Mouse (Mus musculus) forebrain, embryonic 10.5 days (tissue): ENCODE results near the gene Ermard. TPM values are rescaled to one million over a fixed set of nuclear protein-coding genes. Genes with fewer than 3 reads are reported as not detected.

Experiments used
- DNase-seq: peaks from one replicate; pipeline ENCODE4 v3.0.0-alpha.2; 2017; ENCODE audit warnings: low spot score; ENCODE audit errors: extremely low spot score
- H3K27ac ChIP-seq: fragments of 300-500 bp; sonication (generic); 2 replicates; pipeline ENCODE4 v1.5.1; 2016; ENCODE audit warnings: mild to moderate bottlenecking
- H3K27me3 ChIP-seq: fragments of 300-500 bp; sonication (generic); 2 replicates; pipeline ENCODE4 v1.6.1; 2016; ENCODE audit warnings: mild to moderate bottlenecking; ENCODE audit not compliant: poor library complexity, severe bottlenecking
- H3K36me3 ChIP-seq: fragments of 300-500 bp; sonication (generic); replicated peaks from 2 replicates; pipeline ENCODE4 v1.6.1; 2016; ENCODE audit warnings: mild to moderate bottlenecking, moderate library complexity
- H3K4me1 ChIP-seq: fragments of 300-500 bp; sonication (generic); 2 replicates; pipeline ENCODE4 v1.6.1; 2016
- H3K4me3 ChIP-seq: fragments of 300-500 bp; sonication (generic); 2 replicates; pipeline ENCODE4 v1.5.1; 2016; ENCODE audit warnings: mild to moderate bottlenecking, moderate library complexity
- H3K9me3 ChIP-seq: fragments of 300-500 bp; sonication (generic); 2 replicates; pipeline ENCODE4 v1.6.1; 2016; ENCODE audit warnings: mild to moderate bottlenecking, moderate library complexity
- WGBS: fragments of 180-500 bp; shearing (Covaris S2); methylation state at CpG from one replicate; pipeline ENCODE4 v1.1.7; 2016; 5-methylcytosine and 5-hydroxymethylcytosine counted together
- polyA plus RNA-seq: library from polyadenylated mRNA; unstranded; fragments of >200 nt; fragmentation: Nextera tagmentation; extraction: Ambion mirVana; gene quantifications from 2 replicates; pipeline ENCODE4 v1.2.1, GENCODE M21; 2016

Gene Ermard
- polyA plus RNA-seq, 1 experiment from 2014 or later: 98.4 TPM

DNA sequence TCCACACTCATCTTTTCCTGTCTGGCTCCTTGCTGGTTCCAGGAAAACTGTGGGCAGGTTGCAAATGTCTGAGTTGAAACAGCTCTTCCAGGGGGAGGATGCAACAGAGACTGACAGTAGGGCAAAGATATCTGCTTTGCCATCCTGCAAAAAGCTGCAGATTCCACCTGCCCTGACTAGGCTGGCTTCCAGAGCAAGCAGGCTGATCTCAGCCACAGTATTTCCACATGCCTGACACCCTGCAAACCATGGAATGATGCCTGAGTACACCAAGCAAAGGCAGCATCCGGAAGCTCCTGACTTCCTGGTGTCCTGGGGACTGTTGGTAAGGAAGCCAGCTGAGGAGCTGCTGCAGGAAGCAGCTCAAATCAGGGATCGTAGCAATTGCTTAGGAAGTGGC is 28.1 kb downstream of the Ermard start:
- Histone ChIP-seq H3K36me3 (no peaks in the 10 kb centered on the region; the same call in 1 of the 2 replicates), H3K4me3 (no peak overlapping the region), H3K27me3 (no peaks in the 10 kb centered on the region), H3K27ac (no peak overlapping the region), H3K4me1 (peaks cover 21% of the 10 kb centered on the region), H3K9me3 (no peaks in the 10 kb centered on the region)
- 78% methylated on average over 2 of the region's 2 CpGs for WGBS
- no peak for DNase-seq

DNA sequence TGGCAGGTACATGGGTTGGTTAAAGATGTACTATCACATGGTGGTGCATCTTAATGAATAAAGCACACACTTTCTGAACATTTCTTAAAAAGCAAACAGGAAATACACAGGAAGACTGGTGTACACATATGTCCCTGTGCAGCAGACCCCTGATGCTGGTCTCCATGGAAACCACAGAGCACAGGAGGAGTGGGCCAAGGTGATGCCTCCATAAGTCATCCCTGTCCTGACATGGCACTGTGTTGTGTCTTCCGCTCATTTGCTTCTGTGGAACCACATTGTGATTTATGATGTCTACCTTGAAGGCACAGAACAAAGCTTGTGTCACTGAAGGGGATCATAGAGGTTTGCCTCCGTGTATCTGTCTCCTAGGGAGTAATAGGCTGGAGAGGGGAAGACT is 31.2 kb downstream of the Ermard start:
- Histone ChIP-seq H3K27me3 (no peaks in the 10 kb centered on the region), H3K4me3 (no peak overlapping the region), H3K4me1 (peaks cover 17% of the 10 kb centered on the region), H3K36me3 (no peaks in the 10 kb centered on the region; the same call in 1 of the 2 replicates), H3K27ac (no peak overlapping the region), H3K9me3 (no peaks in the 10 kb centered on the region)
- 91% methylated on average over 2 of the region's 2 CpGs for WGBS
- DNase-seq: no peak

DNA sequence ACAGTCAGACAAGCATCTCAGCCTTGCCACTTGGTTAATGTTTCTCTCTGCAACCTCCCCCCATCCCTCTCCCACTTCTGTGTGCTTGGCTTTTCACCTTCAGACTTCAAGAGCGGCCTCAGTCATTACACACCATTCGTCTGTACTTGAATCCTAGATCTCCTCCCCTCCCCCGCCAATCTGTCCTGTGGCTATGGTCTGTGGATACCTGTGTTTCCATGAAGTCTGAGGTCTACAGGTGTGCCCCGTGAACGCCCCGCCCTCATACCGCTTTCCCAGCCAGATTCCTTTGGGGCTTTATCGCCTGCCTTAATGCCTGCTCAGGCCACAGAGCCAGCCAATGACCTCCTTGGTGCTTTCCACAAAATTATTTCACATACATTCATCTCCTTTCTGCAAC is 34.0 kb downstream of the Ermard start:
- H3K4me3 ChIP-seq: no peak overlapping the region
- no peaks in the 10 kb centered on the region for H3K9me3 ChIP-seq
- no peaks in the 10 kb centered on the region; the same call in 1 of the 2 replicates for H3K36me3 ChIP-seq
- WGBS: 82% methylated on average over 8 of the region's 8 CpGs
- H3K27me3 ChIP-seq: no peaks in the 10 kb centered on the region
- H3K27ac ChIP-seq: peak overlapping the region; percentile 48; the same call in 1 of the 2 replicates
- no peak for DNase-seq
- H3K4me1 ChIP-seq: peaks cover 28% of the 10 kb centered on the region

DNA sequence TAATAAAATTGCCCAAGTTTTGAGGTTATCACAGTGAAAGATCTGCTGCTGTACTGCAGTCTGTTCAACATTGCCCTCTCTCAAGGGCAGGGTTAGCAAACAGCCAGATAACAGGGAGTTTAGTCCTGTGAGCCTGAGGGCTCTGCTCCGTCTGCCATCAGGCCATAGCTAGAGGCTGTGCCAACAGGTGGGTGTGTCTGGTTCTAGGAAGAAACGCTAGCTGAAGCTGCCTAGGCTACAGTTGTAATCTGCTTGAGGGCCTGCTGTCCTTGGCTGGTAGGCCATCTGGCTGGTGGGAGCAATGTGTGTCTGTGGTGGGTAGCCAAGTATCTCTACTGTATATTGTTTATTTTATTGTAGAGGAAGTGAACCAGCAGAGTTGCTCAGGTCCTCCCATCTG is 36.5 kb downstream of the Ermard start:
- 75% methylated on average over 2 of the region's 2 CpGs for WGBS
- H3K4me3 ChIP-seq: no peak overlapping the region
- no peaks in the 10 kb centered on the region for H3K27me3 ChIP-seq
- H3K27ac ChIP-seq: 0 out of 2 replicates have a peak overlapping the region, but pooled peaks have one; percentile 12
- no peak for DNase-seq
- H3K36me3 ChIP-seq: no peaks in the 10 kb centered on the region; the same call in 1 of the 2 replicates
- no peaks in the 10 kb centered on the region for H3K9me3 ChIP-seq
- H3K4me1 ChIP-seq: peaks cover 41% of the 10 kb centered on the region

DNA sequence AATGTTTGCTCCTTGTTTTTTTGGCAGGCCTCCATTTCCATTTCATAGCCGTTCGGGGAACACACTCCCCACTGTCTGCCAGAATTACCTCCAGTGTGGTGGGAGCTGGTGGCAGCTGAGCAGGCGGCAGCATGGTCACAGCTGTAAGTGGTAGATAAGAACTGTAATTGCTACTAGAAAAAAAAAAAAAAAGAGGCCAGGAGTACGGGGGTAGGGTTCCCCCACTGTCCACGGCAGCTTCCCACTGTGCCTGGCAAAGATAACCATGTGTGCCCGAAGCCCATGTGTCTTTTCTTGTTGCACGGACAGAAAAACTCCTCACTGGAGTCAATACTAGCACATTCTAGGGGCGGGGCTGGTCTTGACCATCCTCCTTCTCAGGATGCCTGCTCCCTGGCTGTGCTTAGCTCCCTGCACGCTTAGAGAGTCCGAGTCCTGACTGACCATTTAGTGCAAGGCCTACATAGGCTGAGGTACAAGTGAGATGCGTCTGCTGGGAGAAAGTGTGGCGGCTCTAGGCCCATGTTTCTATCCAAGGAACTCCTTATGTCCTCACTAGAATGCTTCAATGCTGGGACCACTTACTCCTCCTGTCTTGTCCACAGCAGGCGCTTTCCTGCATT is 43.3 kb downstream of the Ermard start:
- Histone ChIP-seq H3K27ac (0 out of 2 replicates have a peak overlapping the region, but pooled peaks have one; percentile 40), H3K9me3 (no peaks in the 10 kb centered on the region), H3K27me3 (no peaks in the 10 kb centered on the region), H3K36me3 (no peaks in the 10 kb centered on the region), H3K4me1 (peaks cover 54% of the 10 kb centered on the region), H3K4me3 (no peak overlapping the region)
- DNase-seq: no peak
- WGBS: 84% methylated on average over 13 of the region's 13 CpGs

DNA sequence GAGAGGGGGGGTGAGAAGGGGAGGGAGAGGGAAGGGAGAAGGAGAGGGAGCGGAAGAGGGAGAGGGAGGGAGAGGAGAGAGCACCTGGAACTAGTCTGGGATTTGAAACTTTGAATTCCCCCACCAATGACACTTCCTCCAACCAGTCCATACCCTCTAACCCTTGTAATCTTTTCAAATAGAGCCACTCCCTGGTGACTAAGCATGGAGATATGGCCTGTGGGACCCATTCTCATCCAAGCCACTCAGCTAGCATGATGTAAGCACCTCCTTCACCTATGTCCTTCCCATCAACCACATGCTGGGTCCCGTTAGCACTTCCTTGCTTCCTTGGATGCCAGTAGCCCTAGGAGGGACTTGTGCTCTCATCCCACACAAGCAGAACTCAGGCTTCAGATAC is 44.0 kb downstream of the Ermard start:
- WGBS: 73% methylated on average over 2 of the region's 2 CpGs
- H3K27me3 ChIP-seq: no peaks in the 10 kb centered on the region
- H3K9me3 ChIP-seq: no peaks in the 10 kb centered on the region
- 0 out of 2 replicates have a peak overlapping the region, but pooled peaks have one; percentile 40 for H3K27ac ChIP-seq
- H3K36me3 ChIP-seq: no peaks in the 10 kb centered on the region
- H3K4me3 ChIP-seq: no peak overlapping the region
- no peak for DNase-seq
- H3K4me1 ChIP-seq: peaks cover 55% of the 10 kb centered on the region

DNA sequence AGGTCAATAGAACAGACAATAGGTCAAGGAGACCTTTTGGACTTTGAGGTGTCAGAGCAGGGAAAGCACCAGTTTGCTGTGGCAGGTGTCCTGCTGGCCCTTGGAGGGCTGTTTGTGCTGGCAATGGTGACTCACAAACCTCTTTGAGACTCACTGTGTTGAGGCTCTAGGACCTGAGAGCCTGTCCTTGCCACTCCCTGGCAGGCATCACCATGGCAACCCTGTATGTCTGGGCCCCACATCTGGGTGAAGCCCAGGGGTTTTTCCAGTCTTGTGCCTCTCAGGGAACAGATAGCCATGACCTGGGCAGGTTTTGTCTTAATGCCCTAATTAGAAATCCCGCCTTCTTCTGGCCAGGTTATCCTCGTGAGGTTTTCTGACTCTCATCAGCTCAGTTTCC is 47.2 kb downstream of the Ermard start:
- Histone ChIP-seq H3K27ac (peak overlapping the region; percentile 40), H3K36me3 (no peaks in the 10 kb centered on the region), H3K4me1 (peaks cover 42% of the 10 kb centered on the region), H3K4me3 (no peak overlapping the region), H3K27me3 (no peaks in the 10 kb centered on the region), H3K9me3 (no peaks in the 10 kb centered on the region)
- 28% methylated on average over 2 of the region's 2 CpGs for WGBS
- no peak for DNase-seq

DNA sequence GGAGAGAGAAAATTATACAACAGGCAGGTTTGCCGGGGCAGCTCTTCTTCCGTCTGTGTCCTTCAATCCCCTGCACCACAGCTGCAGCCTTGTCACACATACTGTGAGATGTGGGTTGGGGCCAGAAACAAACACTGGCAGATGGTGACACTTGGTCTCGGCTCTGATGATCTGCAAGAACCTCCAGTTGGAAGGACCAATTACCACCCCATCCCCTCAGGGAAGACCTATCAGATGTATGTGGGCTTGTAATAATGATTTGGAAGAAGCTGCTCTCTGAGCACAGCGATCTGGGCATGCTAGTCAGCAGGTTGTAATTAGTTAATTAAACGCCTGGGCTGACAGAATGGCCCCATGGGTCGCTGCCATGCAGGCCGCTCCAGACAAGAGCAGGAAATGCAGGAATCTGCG is 47.6 kb downstream of the Ermard start:
- no peaks in the 10 kb centered on the region for H3K9me3 ChIP-seq
- DNase-seq: no peak
- H3K4me1 ChIP-seq: peaks cover 42% of the 10 kb centered on the region
- H3K36me3 ChIP-seq: no peaks in the 10 kb centered on the region
- WGBS: 21% methylated on average over 8 of the region's 8 CpGs
- no peaks in the 10 kb centered on the region for H3K27me3 ChIP-seq
- H3K27ac ChIP-seq: peak overlapping the region; percentile 40
- H3K4me3 ChIP-seq: no peak overlapping the region

DNA sequence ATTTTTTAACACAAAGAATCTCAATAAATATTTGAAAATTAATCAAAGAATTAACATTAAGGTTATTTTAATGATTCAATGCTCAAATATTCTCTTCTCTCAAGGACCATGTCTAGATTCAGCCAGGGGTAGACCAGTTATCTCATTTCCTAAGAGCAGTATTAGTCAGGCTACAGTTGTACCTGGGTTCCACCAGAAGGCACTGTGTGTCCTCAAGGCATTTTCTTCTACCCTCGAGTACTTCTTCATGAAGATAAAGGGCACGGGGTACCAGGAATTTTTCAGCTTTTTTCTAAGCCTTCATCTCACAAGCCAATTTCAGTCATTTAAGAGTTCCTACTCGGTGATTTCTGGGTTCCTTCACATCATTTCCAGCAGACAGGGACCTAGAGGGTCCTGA is 50.7 kb downstream of the Ermard start:
- Histone ChIP-seq H3K36me3 (no peaks in the 10 kb centered on the region), H3K4me3 (no peak overlapping the region), H3K9me3 (no peaks in the 10 kb centered on the region), H3K27me3 (no peaks in the 10 kb centered on the region), H3K27ac (no peak overlapping the region), H3K4me1 (peaks cover 33% of the 10 kb centered on the region)
- WGBS: 88% methylated on average over 3 of the region's 3 CpGs
- no peak for DNase-seq

DNA sequence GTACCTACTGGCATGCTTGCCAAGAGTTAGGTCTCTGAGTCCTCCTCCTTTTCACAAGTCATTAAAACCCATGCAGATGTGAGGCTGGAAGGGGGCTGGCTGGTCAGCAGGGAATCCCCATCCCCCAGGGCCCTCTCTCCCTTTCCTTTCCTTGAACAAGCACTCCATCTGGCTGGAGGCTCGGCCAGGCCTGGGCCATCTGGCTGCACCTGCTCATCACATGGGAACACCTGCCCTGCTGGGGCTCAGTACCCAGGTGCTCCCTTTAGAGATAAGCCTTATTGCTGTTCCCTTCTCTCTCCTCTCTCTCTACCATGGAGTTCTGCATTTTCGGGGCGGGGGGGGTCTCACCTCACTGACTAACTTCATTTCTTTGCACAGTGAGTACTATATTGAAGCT is 52.5 kb downstream of the Ermard start:
- no peaks in the 10 kb centered on the region for H3K9me3 ChIP-seq
- H3K27ac ChIP-seq: peak overlapping the region; percentile 56; the same call in 1 of the 2 replicates
- no peak overlapping the region for H3K4me3 ChIP-seq
- no peaks in the 10 kb centered on the region for H3K27me3 ChIP-seq
- WGBS: 40% methylated on average over 3 of the region's 3 CpGs
- DNase-seq: no peak
- H3K4me1 ChIP-seq: peaks cover 21% of the 10 kb centered on the region
- H3K36me3 ChIP-seq: no peaks in the 10 kb centered on the region

DNA sequence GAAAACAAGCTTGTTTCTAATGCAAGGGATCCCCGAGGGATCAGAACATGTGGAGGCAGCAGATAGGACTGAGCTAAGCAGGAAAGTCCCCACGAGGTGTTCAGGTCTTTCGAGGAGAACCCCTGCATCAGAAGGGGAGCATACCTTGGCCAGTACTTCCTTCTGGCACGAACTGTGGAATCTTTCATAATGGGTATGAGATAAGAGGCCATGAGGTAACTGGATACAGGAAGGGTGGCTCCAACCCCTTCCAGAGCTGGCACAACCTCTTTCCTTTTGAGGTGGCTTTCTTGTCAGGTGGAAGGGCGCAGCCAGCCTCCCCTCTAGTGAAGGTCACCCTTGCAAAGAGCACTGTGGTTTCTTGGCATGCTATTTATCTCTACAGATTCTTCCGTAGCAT is 55.8 kb downstream of the Ermard start:
- H3K36me3 ChIP-seq: no peaks in the 10 kb centered on the region
- peaks cover 9% of the 10 kb centered on the region for H3K4me1 ChIP-seq
- no peak overlapping the region for H3K4me3 ChIP-seq
- H3K27me3 ChIP-seq: no peaks in the 10 kb centered on the region
- H3K9me3 ChIP-seq: no peaks in the 10 kb centered on the region
- no peak for DNase-seq
- WGBS: 88% methylated on average over 6 of the region's 6 CpGs
- H3K27ac ChIP-seq: no peak overlapping the region

DNA sequence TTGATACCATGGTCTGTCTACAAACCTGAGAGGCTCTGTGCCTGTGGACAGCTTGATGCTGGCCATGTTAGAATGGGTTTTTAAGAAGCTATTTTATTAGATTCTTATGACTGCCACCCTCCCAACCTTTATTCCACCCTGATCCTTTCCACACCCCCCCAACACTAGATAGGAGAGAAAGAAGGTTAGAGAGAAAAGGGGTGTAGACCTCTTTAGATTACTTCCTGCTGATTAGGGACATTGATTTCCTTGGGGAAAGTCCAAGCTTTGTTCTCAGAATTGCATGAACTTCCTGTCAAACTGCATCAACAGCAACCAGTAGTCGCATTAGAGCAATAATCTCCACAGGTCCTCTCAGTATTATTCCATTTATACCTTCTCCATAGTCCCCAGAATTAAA is 57.7 kb downstream of the Ermard start:
- Histone ChIP-seq H3K27ac (no peak overlapping the region), H3K27me3 (no peaks in the 10 kb centered on the region), H3K36me3 (no peaks in the 10 kb centered on the region), H3K4me1 (peaks cover 4% of the 10 kb centered on the region), H3K4me3 (no peak overlapping the region), H3K9me3 (no peaks in the 10 kb centered on the region)
- DNase-seq: no peak
- 93% methylated on average over 1 of the region's 1 CpGs for WGBS

DNA sequence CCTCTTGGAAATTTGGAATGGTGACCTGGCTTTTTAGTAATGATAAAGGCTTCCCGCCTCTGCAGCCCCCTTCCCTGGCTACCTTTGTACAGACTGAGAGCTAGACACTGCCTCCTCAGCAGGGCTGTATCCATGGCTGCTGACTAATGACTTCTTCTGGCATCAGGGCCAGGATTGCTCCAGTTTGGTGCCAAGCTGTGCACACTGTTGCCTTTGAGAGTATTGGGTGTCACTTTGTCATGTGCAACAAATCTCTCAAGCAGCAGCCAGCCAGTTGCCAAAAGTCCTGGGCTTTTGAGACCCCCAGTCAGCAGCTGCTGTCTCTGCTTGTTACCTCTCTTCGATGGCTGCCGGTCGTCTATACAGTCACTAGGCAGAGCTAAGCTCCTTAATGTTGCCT is 60.3 kb downstream of the Ermard start:
- H3K4me1 ChIP-seq: no peaks in the 10 kb centered on the region
- H3K9me3 ChIP-seq: no peaks in the 10 kb centered on the region
- H3K36me3 ChIP-seq: no peaks in the 10 kb centered on the region
- no peak overlapping the region for H3K4me3 ChIP-seq
- no peak overlapping the region for H3K27ac ChIP-seq
- DNase-seq: no peak
- 82% methylated on average over 4 of the region's 4 CpGs for WGBS
- H3K27me3 ChIP-seq: no peaks in the 10 kb centered on the region
